Mouse (Mus musculus): ENCODE measurements around the gene Olfr523. TPM values are rescaled to one million over a fixed set of nuclear protein-coding genes. Genes with fewer than 3 reads are reported as not detected.

The Olfr523 gene
- polyA plus RNA-seq, 1 experiment from 2014 or later: not detected

- H3K9ac ChIP-seq (ENCODE audit: low read depth, low read length): no peak within 1 kb of the TSS
- ATAC-seq (replicated peaks; ENCODE audit: low FRiP score) (no peak), DNase-seq (ENCODE audit: low spot score) (no peak)
- no peaks in the 10 kb centered on the region; the same call in 1 of the 2 replicates for H3K4me1 ChIP-seq (replicated peaks; ENCODE audit: control insufficient read depth, insufficient read depth, low read length)
- H3K4me2 ChIP-seq: no peak within 1 kb of the TSS
- H3K4me3 ChIP-seq (ENCODE audit: low read depth, low read length): no peak within 1 kb of the TSS
- no peaks in the 10 kb centered on the region for H3K9me3 ChIP-seq (ENCODE audit: control insufficient read depth, low read length)
- no peak within 1 kb of the TSS for H3K27ac ChIP-seq (ENCODE audit: low read depth, low read length)
- no peaks in the 10 kb centered on the region for H3K36me3 ChIP-seq (ENCODE audit: control insufficient read depth, insufficient read depth, low read length)
- H3K27me3 ChIP-seq (replicated peaks; ENCODE audit: control insufficient read depth, insufficient read depth, low read length): no peaks in the 10 kb centered on the region
Observed at GRCm38 (mm10) chr7:140205864-140206263, 32.8 kb downstream of the Olfr523 start, which contains the start of gene Olfr524. Gene Olfr524, minus strand, starts transcription at chr7:140205964.

- ATAC-seq (replicated peaks; ENCODE audit: low FRiP score): peak; percentile 22
- H3K9ac ChIP-seq (ENCODE audit: low read depth, low read length): no peak overlapping the region
- no peaks in the 10 kb centered on the region for H3K27me3 ChIP-seq (replicated peaks; ENCODE audit: control insufficient read depth, insufficient read depth, low read length)
- no peak for DNase-seq (ENCODE audit: low spot score)
- H3K4me2 ChIP-seq: no peak overlapping the region
- H3K27ac ChIP-seq (ENCODE audit: low read depth, low read length): no peak overlapping the region
- 55% methylated on average over 3 of the region's 3 CpGs for WGBS
- H3K9me3 ChIP-seq (ENCODE audit: control insufficient read depth, low read length): no peaks in the 10 kb centered on the region
- no peaks in the 10 kb centered on the region for H3K36me3 ChIP-seq (ENCODE audit: control insufficient read depth, insufficient read depth, low read length)
- H3K4me1 ChIP-seq (replicated peaks; ENCODE audit: control insufficient read depth, insufficient read depth, low read length): no peaks in the 10 kb centered on the region; the same call in 1 of the 2 replicates
- H3K4me3 ChIP-seq (ENCODE audit: low read depth, low read length): no peak overlapping the region
Observed at GRCm38 (mm10) chr7:140206904-140207303, 33.9 kb downstream of the Olfr523 start.

GRCm38 (mm10) chr7:140208153-140208552 lies 35.1 kb downstream of the Olfr523 start:
- WGBS: 34% methylated on average over 8 of the region's 8 CpGs
- peak; percentile 80 for ATAC-seq (replicated peaks; ENCODE audit: low FRiP score)

GRCm38 (mm10) chr7:140208677-140209076 lies 35.7 kb downstream of the Olfr523 start:
- 76% methylated on average over 3 of the region's 3 CpGs for WGBS
- Histone ChIP-seq H3K4me1 (replicated peaks; ENCODE audit: control insufficient read depth, insufficient read depth, low read length) (no peaks in the 10 kb centered on the region; the same call in 1 of the 2 replicates), H3K9ac (ENCODE audit: low read depth, low read length) (no peak overlapping the region), H3K4me3 (ENCODE audit: low read depth, low read length) (no peak overlapping the region), H3K27ac (ENCODE audit: low read depth, low read length) (no peak overlapping the region), H3K4me2 (no peak overlapping the region), H3K27me3 (replicated peaks; ENCODE audit: control insufficient read depth, insufficient read depth, low read length) (no peaks in the 10 kb centered on the region), H3K9me3 (ENCODE audit: control insufficient read depth, low read length) (no peaks in the 10 kb centered on the region), H3K36me3 (ENCODE audit: control insufficient read depth, insufficient read depth, low read length) (no peaks in the 10 kb centered on the region)
- ATAC-seq (replicated peaks; ENCODE audit: low FRiP score): no peak
- DNase-seq (ENCODE audit: low spot score): no peak

More at GRCm38 (mm10) chr7:140208153-140208552, 35.1 kb downstream of the Olfr523 start:
- Histone ChIP-seq H3K27me3 (replicated peaks; ENCODE audit: control insufficient read depth, insufficient read depth, low read length) (no peaks in the 10 kb centered on the region), H3K4me3 (ENCODE audit: low read depth, low read length) (no peak overlapping the region), H3K9ac (ENCODE audit: low read depth, low read length) (no peak overlapping the region), H3K4me2 (no peak overlapping the region), H3K4me1 (replicated peaks; ENCODE audit: control insufficient read depth, insufficient read depth, low read length) (no peaks in the 10 kb centered on the region; the same call in 1 of the 2 replicates), H3K36me3 (ENCODE audit: control insufficient read depth, insufficient read depth, low read length) (no peaks in the 10 kb centered on the region), H3K27ac (ENCODE audit: low read depth, low read length) (no peak overlapping the region), H3K9me3 (ENCODE audit: control insufficient read depth, low read length) (no peaks in the 10 kb centered on the region)
- no peak for DNase-seq (ENCODE audit: low spot score)

- H3K27me3 ChIP-seq (replicated peaks; ENCODE audit: control insufficient read depth, insufficient read depth, low read length): no peaks in the 10 kb centered on the region
- WGBS: 79% methylated on average over 5 of the region's 5 CpGs
- H3K36me3 ChIP-seq (ENCODE audit: control insufficient read depth, insufficient read depth, low read length): no peaks in the 10 kb centered on the region
- no peaks in the 10 kb centered on the region for H3K4me1 ChIP-seq (replicated peaks; ENCODE audit: control insufficient read depth, insufficient read depth, low read length)
- no peak overlapping the region for H3K27ac ChIP-seq (ENCODE audit: low read depth, low read length)
- H3K9me3 ChIP-seq (ENCODE audit: control insufficient read depth, low read length): no peaks in the 10 kb centered on the region
- H3K9ac ChIP-seq (ENCODE audit: low read depth, low read length): no peak overlapping the region
- no peak overlapping the region for H3K4me2 ChIP-seq
- ATAC-seq (replicated peaks; ENCODE audit: low FRiP score) (no peak), DNase-seq (ENCODE audit: low spot score) (no peak)
- H3K4me3 ChIP-seq (ENCODE audit: low read depth, low read length): no peak overlapping the region
Observed at GRCm38 (mm10) chr7:140213841-140214240, 40.8 kb downstream of the Olfr523 start.

GRCm38 (mm10) chr7:140217967-140218366 lies 45.0 kb downstream of the Olfr523 start, which contains the start of gene Cd163l1:
Gene Cd163l1, plus strand, starts transcription at chr7:140218267.
- no peaks in the 10 kb centered on the region for H3K36me3 ChIP-seq (ENCODE audit: control insufficient read depth, insufficient read depth, low read length)
- H3K27me3 ChIP-seq (replicated peaks; ENCODE audit: control insufficient read depth, insufficient read depth, low read length): no peaks in the 10 kb centered on the region
- H3K9ac ChIP-seq (ENCODE audit: low read depth, low read length): no peak within 1 kb of the TSS
- ATAC-seq (replicated peaks; ENCODE audit: low FRiP score) (peak; percentile 41; the same call in 1 of the 2 replicates), DNase-seq (ENCODE audit: low spot score) (no peak)
- no peaks in the 10 kb centered on the region for H3K9me3 ChIP-seq (ENCODE audit: control insufficient read depth, low read length)
- H3K4me3 ChIP-seq (ENCODE audit: low read depth, low read length): no peak within 1 kb of the TSS
- 79% methylated on average over 2 of the region's 2 CpGs for WGBS
- H3K27ac ChIP-seq (ENCODE audit: low read depth, low read length): no peak within 1 kb of the TSS
- no peaks in the 10 kb centered on the region for H3K4me1 ChIP-seq (replicated peaks; ENCODE audit: control insufficient read depth, insufficient read depth, low read length)
- no peak within 1 kb of the TSS for H3K4me2 ChIP-seq

GRCm38 (mm10) chr7:140219268-140219667 lies 46.3 kb downstream of the Olfr523 start:
- Histone ChIP-seq H3K9ac (ENCODE audit: low read depth, low read length) (no peak overlapping the region), H3K27ac (ENCODE audit: low read depth, low read length) (no peak overlapping the region), H3K36me3 (ENCODE audit: control insufficient read depth, insufficient read depth, low read length) (no peaks in the 10 kb centered on the region), H3K4me3 (ENCODE audit: low read depth, low read length) (no peak overlapping the region), H3K27me3 (replicated peaks; ENCODE audit: control insufficient read depth, insufficient read depth, low read length) (no peaks in the 10 kb centered on the region), H3K9me3 (ENCODE audit: control insufficient read depth, low read length) (no peaks in the 10 kb centered on the region), H3K4me2 (no peak overlapping the region), H3K4me1 (replicated peaks; ENCODE audit: control insufficient read depth, insufficient read depth, low read length) (no peaks in the 10 kb centered on the region)
- DNase-seq (ENCODE audit: low spot score): no peak
- no peak for ATAC-seq (replicated peaks; ENCODE audit: low FRiP score)
- 27% methylated on average over 1 of the region's 1 CpGs for WGBS

GRCm38 (mm10) chr7:140220375-140220774 lies 47.4 kb downstream of the Olfr523 start:
- DNase-seq (ENCODE audit: low spot score): no peak
- no peaks in the 10 kb centered on the region for H3K4me1 ChIP-seq (replicated peaks; ENCODE audit: control insufficient read depth, insufficient read depth, low read length)
- H3K4me2 ChIP-seq: no peak overlapping the region
- 72% methylated on average over 4 of the region's 4 CpGs for WGBS
- H3K27me3 ChIP-seq (replicated peaks; ENCODE audit: control insufficient read depth, insufficient read depth, low read length): no peaks in the 10 kb centered on the region
- no peak for ATAC-seq (replicated peaks; ENCODE audit: low FRiP score)
- H3K9ac ChIP-seq (ENCODE audit: low read depth, low read length): no peak overlapping the region
- no peak overlapping the region for H3K4me3 ChIP-seq (ENCODE audit: low read depth, low read length)
- H3K27ac ChIP-seq (ENCODE audit: low read depth, low read length): no peak overlapping the region
- no peaks in the 10 kb centered on the region for H3K9me3 ChIP-seq (ENCODE audit: control insufficient read depth, low read length)
- no peaks in the 10 kb centered on the region for H3K36me3 ChIP-seq (ENCODE audit: control insufficient read depth, insufficient read depth, low read length)

GRCm38 (mm10) chr7:140224209-140224608 lies 51.2 kb downstream of the Olfr523 start:
- H3K9ac ChIP-seq (ENCODE audit: low read depth, low read length): no peak overlapping the region
- ATAC-seq (replicated peaks; ENCODE audit: low FRiP score): no peak
- H3K4me2 ChIP-seq: no peak overlapping the region
- H3K27ac ChIP-seq (ENCODE audit: low read depth, low read length): no peak overlapping the region
- DNase-seq (ENCODE audit: low spot score): no peak
- H3K27me3 ChIP-seq (replicated peaks; ENCODE audit: control insufficient read depth, insufficient read depth, low read length): no peaks in the 10 kb centered on the region
- no peak overlapping the region for H3K4me3 ChIP-seq (ENCODE audit: low read depth, low read length)
- H3K4me1 ChIP-seq (replicated peaks; ENCODE audit: control insufficient read depth, insufficient read depth, low read length): no peaks in the 10 kb centered on the region
- H3K36me3 ChIP-seq (ENCODE audit: control insufficient read depth, insufficient read depth, low read length): no peaks in the 10 kb centered on the region
- 69% methylated on average over 13 of the region's 13 CpGs for WGBS
- H3K9me3 ChIP-seq (ENCODE audit: control insufficient read depth, low read length): no peaks in the 10 kb centered on the region

All from liver, embryonic 11.5 days (tissue).